Mouse (Mus musculus) embryonic facial prominence, embryonic 11.5 days (tissue): ENCODE measurements around the gene Sh3bgr. TPM values are rescaled to one million over a fixed set of nuclear protein-coding genes. Genes with fewer than 3 reads are reported as not detected.

Source experiments
- ATAC-seq: fragments of 200-750 bp; cut with Nextera tagmentation; replicated peaks from 2 replicates; pipeline ENCODE4 v1.8.0; 2017; ENCODE audit warnings: low read depth; ENCODE audit not compliant: insufficient number of reproducible peaks, low FRiP score, low TSS enrichment
- DNase-seq: peaks from one replicate; pipeline ENCODE4 v3.0.0-alpha.2; 2015; ENCODE audit warnings: low spot score
- H3K27ac ChIP-seq: fragments of 300-500 bp; sonication (generic); replicated peaks from 2 replicates; pipeline ENCODE4 v1.5.1; 2014; ENCODE audit warnings: mild to moderate bottlenecking, low read depth, low read length, control low read depth
- H3K27me3 ChIP-seq: fragments of 300-500 bp; sonication (generic); 2 replicates; pipeline ENCODE4 v1.6.1; 2014; ENCODE audit warnings: mild to moderate bottlenecking, low read length, moderate library complexity, mixed read lengths; ENCODE audit not compliant: control insufficient read depth, insufficient read depth
- H3K36me3 ChIP-seq: fragments of 300-500 bp; sonication (generic); replicated peaks from 2 replicates; pipeline ENCODE4 v1.6.1; 2014; ENCODE audit warnings: low read depth, mild to moderate bottlenecking, low read length, moderate library complexity, mixed read lengths; ENCODE audit not compliant: control insufficient read depth, insufficient read depth
- H3K4me1 ChIP-seq: fragments of 300-500 bp; sonication (generic); 2 replicates; pipeline ENCODE4 v1.6.1; 2014; ENCODE audit warnings: low read length, mixed read lengths; ENCODE audit not compliant: control insufficient read depth, insufficient read depth
- H3K4me2 ChIP-seq: fragments of 300-500 bp; sonication (generic); 2 replicates; pipeline ENCODE4 v1.6.1; 2014; ENCODE audit warnings: low read depth, mild to moderate bottlenecking, control low read depth, low read length, moderate library complexity
- H3K4me3 ChIP-seq: fragments of 300-500 bp; sonication (generic); 2 replicates; pipeline ENCODE4 v1.5.1; 2014; ENCODE audit warnings: low read depth, low read length, control low read depth
- H3K9ac ChIP-seq: fragments of 300-500 bp; sonication (generic); replicated peaks from 2 replicates; pipeline ENCODE4 v1.6.1; 2014; ENCODE audit warnings: mild to moderate bottlenecking, control low read depth, low read length
- H3K9me3 ChIP-seq: fragments of 300-500 bp; sonication (generic); replicated peaks from 2 replicates; pipeline ENCODE4 v1.6.1; 2016; ENCODE audit warnings: mild to moderate bottlenecking, low read length, inconsistent platforms, mixed read lengths; ENCODE audit not compliant: control insufficient read depth
- WGBS: fragments of 180-500 bp; shearing (Covaris S2); extraction: QIAGEN DNeasy Blood & Tissue Kit; methylation state at CpG from one replicate; pipeline ENCODE4 v1.1.7; 2014; 5-methylcytosine and 5-hydroxymethylcytosine counted together
- polyA plus RNA-seq: library from polyadenylated mRNA; unstranded; fragments of >200 nt; fragmentation: Nextera tagmentation; extraction: Ambion mirVana; gene quantifications from 2 replicates; pipeline ENCODE4 v1.2.1, GENCODE M21; 2014

The Sh3bgr gene
- polyA plus RNA-seq, 1 experiment from 2014 or later = 3.5 TPM

DNA sequence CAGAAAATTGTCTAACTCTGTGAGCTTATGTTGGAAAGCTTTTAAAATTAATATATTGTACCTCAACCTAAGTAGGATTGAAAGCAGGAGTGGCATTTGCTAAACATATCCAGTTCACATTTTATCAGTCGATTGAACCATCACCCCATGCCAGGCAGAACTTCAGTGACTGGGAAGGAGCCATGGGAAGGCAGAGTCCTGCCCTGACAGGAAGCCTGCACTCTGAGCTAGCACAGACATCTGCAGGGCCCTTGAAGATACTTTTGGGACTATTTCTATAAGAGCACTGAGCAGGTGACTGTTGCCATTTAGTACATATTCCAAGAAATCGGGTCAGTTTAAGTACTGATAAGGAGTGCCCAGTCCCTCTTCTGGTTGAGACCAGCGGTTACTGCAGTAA lies 21.7 kb downstream of the Sh3bgr start:
- no peak for ATAC-seq
- WGBS = 78% methylated on average over 3 of the region's 3 CpGs
- no peak overlapping the region for H3K27ac ChIP-seq

GRCm38 (mm10) chr16:96222452-96222851 lies 22.2 kb downstream of the Sh3bgr start:
- H3K9me3 ChIP-seq = no peaks in the 10 kb centered on the region
- no peaks in the 10 kb centered on the region for H3K36me3 ChIP-seq
- no peak for DNase-seq
- no peak overlapping the region for H3K4me3 ChIP-seq
- no peaks in the 10 kb centered on the region for H3K27me3 ChIP-seq
- no peak overlapping the region for H3K27ac ChIP-seq
- WGBS = 75% methylated on average over 1 of the region's 1 CpGs
- no peaks in the 10 kb centered on the region for H3K4me1 ChIP-seq
- H3K4me2 ChIP-seq = no peak overlapping the region
- H3K9ac ChIP-seq = no peak overlapping the region
- no peak for ATAC-seq

More for the DNA sequence above, 21.7 kb downstream of the Sh3bgr start:
- Histone ChIP-seq H3K36me3 (no peaks in the 10 kb centered on the region), H3K4me3 (no peak overlapping the region), H3K9ac (no peak overlapping the region), H3K27me3 (no peaks in the 10 kb centered on the region), H3K4me2 (no peak overlapping the region), H3K9me3 (no peaks in the 10 kb centered on the region), H3K4me1 (no peaks in the 10 kb centered on the region)
- no peak for DNase-seq

GRCm38 (mm10) chr16:96228438-96228837 lies 28.2 kb downstream of the Sh3bgr start:
- no peaks in the 10 kb centered on the region for H3K4me1 ChIP-seq
- no peak overlapping the region for H3K4me3 ChIP-seq
- no peaks in the 10 kb centered on the region for H3K9me3 ChIP-seq
- no peak for ATAC-seq
- no peak overlapping the region for H3K4me2 ChIP-seq
- no peak for DNase-seq
- H3K27me3 ChIP-seq = no peaks in the 10 kb centered on the region
- WGBS = 84% methylated on average over 13 of the region's 13 CpGs
- H3K27ac ChIP-seq = no peak overlapping the region
- H3K36me3 ChIP-seq = no peaks in the 10 kb centered on the region
- H3K9ac ChIP-seq = no peak overlapping the region

- Histone ChIP-seq H3K36me3 (no peaks in the 10 kb centered on the region), H3K4me2 (no peak overlapping the region), H3K27me3 (no peaks in the 10 kb centered on the region), H3K9ac (no peak overlapping the region), H3K4me1 (no peaks in the 10 kb centered on the region), H3K9me3 (no peaks in the 10 kb centered on the region), H3K4me3 (no peak overlapping the region), H3K27ac (no peak overlapping the region)
- WGBS = 61% methylated on average over 8 of the region's 8 CpGs
- no peak for DNase-seq
- no peak for ATAC-seq
Observed at GRCm38 (mm10) chr16:96229044-96229555, 28.9 kb downstream of the Sh3bgr start.

GRCm38 (mm10) chr16:96230411-96230810 lies 30.2 kb downstream of the Sh3bgr start:
- DNase-seq = peak; percentile 91
- peak; percentile 79 for ATAC-seq
- H3K27ac ChIP-seq = no peak overlapping the region
- no peak overlapping the region for H3K9ac ChIP-seq
- H3K36me3 ChIP-seq = no peaks in the 10 kb centered on the region
- H3K27me3 ChIP-seq = no peaks in the 10 kb centered on the region
- no peaks in the 10 kb centered on the region for H3K9me3 ChIP-seq
- H3K4me2 ChIP-seq = no peak overlapping the region
- H3K4me1 ChIP-seq = no peaks in the 10 kb centered on the region
- no peak overlapping the region for H3K4me3 ChIP-seq
- 32% methylated on average over 11 of the region's 11 CpGs for WGBS

- no peaks in the 10 kb centered on the region for H3K36me3 ChIP-seq
- H3K9me3 ChIP-seq = no peaks in the 10 kb centered on the region
- peaks cover 3% of the 10 kb centered on the region; the same call in 1 of the 2 replicates for H3K4me1 ChIP-seq
- H3K27ac ChIP-seq = no peak overlapping the region
- H3K9ac ChIP-seq = no peak overlapping the region
- H3K27me3 ChIP-seq = no peaks in the 10 kb centered on the region
- 91% methylated on average over 4 of the region's 4 CpGs for WGBS
- ATAC-seq (no peak), DNase-seq (no peak)
- no peak overlapping the region for H3K4me3 ChIP-seq
- H3K4me2 ChIP-seq = no peak overlapping the region
Observed at GRCm38 (mm10) chr16:96231251-96231650, 31.0 kb downstream of the Sh3bgr start.

DNA sequence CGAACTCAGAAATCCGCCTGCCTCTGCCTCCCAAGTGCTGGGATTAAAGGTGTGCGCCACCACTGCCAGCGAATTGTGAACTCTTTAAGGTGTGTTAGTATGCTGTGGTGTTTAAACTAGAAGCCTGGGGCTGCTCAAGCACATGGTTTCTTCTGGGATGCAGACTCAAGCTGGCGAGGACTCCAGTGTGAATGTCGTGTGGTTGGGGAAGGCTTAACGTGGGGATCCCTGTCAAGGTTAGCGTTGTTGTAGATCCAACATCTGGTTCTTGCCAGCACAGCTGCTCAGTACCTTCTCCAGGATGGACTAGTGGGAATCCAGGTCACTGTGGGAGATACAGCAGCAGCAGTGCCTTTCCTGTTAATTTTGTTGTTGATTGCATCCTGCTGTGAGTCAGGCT lies 31.7 kb downstream of the Sh3bgr start:
- 82% methylated on average over 7 of the region's 8 CpGs for WGBS
- no peak overlapping the region for H3K9ac ChIP-seq

DNA sequence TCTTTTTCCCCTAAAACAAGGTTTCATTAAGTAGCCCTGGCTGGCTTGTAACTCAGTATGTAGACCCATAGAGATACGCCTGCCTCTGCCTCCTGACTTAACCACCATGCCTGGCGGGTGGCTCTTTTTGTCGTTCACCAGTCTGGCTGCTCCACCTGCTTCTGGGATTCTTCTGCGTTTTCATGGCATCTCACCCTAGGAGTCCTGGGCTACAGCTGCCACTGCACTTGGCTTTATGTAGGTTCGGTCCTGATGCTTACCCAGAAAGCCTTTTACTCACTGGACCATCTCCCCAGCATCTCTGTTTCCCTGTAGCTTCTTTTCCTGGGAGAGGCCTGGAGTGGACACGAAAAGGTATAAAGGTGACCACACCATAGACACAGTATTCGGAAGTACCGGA lies 33.7 kb downstream of the Sh3bgr start:
- WGBS = 88% methylated on average over 8 of the region's 8 CpGs
- no peak overlapping the region for H3K27ac ChIP-seq
- peaks cover 3% of the 10 kb centered on the region; the same call in 1 of the 2 replicates for H3K4me1 ChIP-seq
- H3K9me3 ChIP-seq = no peaks in the 10 kb centered on the region
- ATAC-seq (no peak), DNase-seq (no peak)
- no peak overlapping the region for H3K9ac ChIP-seq
- no peaks in the 10 kb centered on the region for H3K36me3 ChIP-seq
- H3K4me2 ChIP-seq = no peak overlapping the region
- no peak overlapping the region for H3K4me3 ChIP-seq
- no peaks in the 10 kb centered on the region for H3K27me3 ChIP-seq

More for the DNA sequence above, 31.7 kb downstream of the Sh3bgr start:
- no peak for ATAC-seq
- Histone ChIP-seq H3K4me3 (no peak overlapping the region), H3K9me3 (no peaks in the 10 kb centered on the region), H3K36me3 (no peaks in the 10 kb centered on the region), H3K27ac (no peak overlapping the region), H3K4me2 (no peak overlapping the region), H3K4me1 (peaks cover 3% of the 10 kb centered on the region; the same call in 1 of the 2 replicates), H3K27me3 (no peaks in the 10 kb centered on the region)
- no peak for DNase-seq
